Mouse (Mus musculus) gastrocnemius, adult 18-20 months (tissue): ENCODE data around the gene Ntng1. TPM values are rescaled to one million over a fixed set of nuclear protein-coding genes. Genes with fewer than 3 reads are reported as not detected.
A peak's percentile ranks its signal among the peaks of the same experiment; 100 is the strongest.

ENCODE experiments used
- DNase-seq: peaks from one replicate; pipeline ENCODE4 v3.0.0; 2021; ENCODE audit warnings: low spot score
- long read RNA-seq, 2 experiments: library from polyadenylated mRNA; stranded (forward); transcript quantifications; one replicate each; pipeline ENCODE4 v2.0.0; 2021
- total RNA-seq, 2 experiments: library from RNA; stranded (reverse); gene quantifications; 2 replicates each; pipeline ENCODE4 v1.2.3; 2021

The Ntng1 gene
- total RNA-seq, result 1 to 10 TPM in 1 of 2 experiments, under 1 TPM in 1; 0.41 to 2.0 TPM
- long read RNA-seq, experiment 1, partial matches to known transcripts, result 0 of 1 reads
- long read RNA-seq, experiment 1, other reads (novel, unspliced or antisense), result 1 of 1 reads
- long read RNA-seq, experiment 2, result 0 reads

DNA sequence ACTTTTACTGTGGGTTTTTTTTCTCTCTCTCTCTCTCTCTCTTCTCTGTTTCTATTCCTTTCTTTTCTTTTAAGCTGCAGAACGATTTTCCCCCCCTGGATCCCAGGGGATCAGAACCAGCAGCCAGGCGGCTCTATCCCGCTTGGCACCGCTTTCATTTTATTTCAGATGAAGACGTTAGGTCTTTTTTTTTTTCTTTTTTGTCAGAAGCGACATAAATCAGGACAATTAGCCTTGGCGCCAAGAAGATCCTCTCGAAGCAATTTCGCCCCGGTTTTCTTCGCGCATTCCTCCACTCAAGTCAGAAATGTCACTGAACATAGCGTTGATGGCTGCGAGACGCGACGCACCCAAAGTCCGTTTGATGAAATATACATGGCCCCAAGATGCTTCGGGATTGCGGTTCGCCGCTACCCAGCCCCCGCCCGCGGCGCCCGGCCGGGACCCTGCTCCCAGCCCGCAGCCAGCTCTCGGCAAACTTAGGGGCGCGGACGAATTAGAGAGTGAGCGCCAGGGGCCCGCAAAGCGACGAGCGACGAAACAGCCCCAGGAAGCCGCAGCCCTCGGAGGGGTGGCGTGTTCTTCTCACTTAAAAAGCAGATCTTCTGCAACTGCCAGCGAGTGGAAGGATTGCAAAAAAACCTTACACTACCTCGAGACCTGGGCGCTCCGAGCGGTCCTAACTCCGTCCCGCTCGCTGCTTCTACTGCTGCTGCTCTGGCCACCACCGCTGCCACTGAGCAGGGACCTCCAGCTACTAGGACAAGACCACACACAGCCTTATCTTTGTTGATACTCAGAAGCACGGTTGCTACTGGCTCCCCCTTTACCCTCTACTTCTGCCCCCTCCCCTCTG, at the start of gene Ntng1:
Gene Ntng1 (minus strand): TSS at position 806 of the 856 bp plus-strand sequence.
- DNase-seq, result peak; percentile 3

- DNase-seq, result no peak
Observed at GRCm38 (mm10) chr3:110187401-110187948, 43.7 kb upstream of the Ntng1 start.

DNA sequence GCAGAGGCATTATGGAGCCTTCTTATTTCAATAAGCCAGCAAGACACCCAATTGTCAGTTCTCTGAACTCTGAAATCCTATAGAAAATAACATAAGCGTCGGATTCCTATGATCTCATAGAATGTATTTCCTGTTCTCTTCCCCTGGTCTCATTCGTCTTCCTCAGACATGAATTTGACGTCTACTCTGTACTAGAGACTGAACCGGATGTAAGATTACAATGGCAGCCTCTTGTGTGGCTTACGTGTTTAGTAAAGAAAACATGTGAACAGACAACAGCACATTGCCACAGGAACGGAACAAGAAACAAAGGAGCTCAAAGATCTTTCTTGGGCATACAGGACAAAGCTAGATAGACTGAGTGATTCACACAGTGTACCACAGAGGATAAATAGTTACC, 5.3 kb upstream of the Ntng1 start:
- DNase-seq, result no peak

- DNase-seq, result no peak
Observed at GRCm38 (mm10) chr3:110144301-110145055, 667 bp upstream of the Ntng1 start.

DNA sequence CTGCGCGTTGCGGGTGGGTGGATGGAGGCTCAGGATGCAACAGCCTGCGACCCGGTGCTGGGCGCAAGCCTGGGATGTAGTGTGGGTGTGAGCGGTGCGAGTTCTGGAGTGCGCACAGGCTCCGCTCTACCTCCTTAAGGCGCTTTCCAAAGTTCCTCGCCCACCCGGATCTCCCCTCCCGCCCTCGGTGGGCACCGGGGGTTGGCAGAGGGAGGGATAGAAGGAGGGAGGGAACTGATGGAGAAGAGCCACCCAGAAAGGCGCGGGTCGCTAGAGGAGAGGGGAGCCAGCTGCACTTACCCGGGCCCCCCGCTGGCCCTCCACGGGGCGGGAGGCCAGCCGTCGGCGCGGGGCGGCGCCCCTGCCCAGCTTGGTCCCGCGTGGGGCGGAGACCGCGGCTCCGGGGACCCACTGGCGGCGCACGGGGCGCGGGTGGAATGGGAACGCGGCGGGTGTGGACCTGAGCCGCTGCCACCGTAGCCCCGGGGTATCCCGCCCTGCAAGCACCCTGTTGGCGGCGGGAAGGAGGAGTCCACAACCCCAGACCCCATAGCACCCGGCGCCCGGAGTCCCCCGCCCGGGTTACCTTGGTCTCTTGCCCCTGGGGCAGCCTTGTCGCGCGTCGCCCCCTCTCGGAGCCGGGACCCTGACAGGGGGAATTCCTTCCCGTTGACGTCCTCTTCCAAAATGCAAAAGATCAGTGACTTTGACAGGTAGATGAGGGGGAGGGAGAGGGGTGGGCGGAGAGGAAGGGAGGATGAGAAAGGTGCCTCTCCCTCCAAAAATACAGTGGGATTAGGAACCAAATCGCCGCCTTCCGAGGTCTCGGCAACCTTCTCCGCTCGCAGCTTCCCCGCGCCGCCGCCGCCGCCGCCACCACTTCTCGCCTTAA, 1.3 kb downstream of the Ntng1 start:
- no peak for DNase-seq

GRCm38 (mm10) chr3:110141351-110142302, 2.2 kb downstream of the Ntng1 start:
- peak; percentile 44 for DNase-seq

DNA sequence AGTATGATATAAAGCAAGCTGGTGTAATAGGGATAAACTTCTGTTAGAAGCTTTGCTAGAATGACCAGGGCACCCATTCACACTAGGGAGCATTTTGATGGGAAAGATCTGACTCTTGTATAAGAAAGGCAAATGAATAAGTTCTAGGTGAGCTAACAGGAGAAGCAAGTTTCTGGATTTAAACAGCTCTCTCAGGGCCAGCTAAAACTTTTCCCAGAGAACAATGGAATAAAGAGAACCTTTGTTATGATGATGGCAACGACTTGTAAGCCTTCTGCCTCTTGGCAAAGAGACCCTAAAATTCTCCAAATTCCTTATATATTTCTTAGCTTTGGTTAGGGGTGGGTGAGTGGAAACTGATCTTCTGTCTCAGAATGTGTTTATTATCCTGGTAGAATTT, 7.7 kb downstream of the Ntng1 start:
- DNase-seq, result no peak

- DNase-seq, result no peak
Observed at GRCm38 (mm10) chr3:110133150-110133549, 10.7 kb downstream of the Ntng1 start.

- DNase-seq, result no peak
Observed at GRCm38 (mm10) chr3:110132289-110132688, 11.5 kb downstream of the Ntng1 start.

DNA sequence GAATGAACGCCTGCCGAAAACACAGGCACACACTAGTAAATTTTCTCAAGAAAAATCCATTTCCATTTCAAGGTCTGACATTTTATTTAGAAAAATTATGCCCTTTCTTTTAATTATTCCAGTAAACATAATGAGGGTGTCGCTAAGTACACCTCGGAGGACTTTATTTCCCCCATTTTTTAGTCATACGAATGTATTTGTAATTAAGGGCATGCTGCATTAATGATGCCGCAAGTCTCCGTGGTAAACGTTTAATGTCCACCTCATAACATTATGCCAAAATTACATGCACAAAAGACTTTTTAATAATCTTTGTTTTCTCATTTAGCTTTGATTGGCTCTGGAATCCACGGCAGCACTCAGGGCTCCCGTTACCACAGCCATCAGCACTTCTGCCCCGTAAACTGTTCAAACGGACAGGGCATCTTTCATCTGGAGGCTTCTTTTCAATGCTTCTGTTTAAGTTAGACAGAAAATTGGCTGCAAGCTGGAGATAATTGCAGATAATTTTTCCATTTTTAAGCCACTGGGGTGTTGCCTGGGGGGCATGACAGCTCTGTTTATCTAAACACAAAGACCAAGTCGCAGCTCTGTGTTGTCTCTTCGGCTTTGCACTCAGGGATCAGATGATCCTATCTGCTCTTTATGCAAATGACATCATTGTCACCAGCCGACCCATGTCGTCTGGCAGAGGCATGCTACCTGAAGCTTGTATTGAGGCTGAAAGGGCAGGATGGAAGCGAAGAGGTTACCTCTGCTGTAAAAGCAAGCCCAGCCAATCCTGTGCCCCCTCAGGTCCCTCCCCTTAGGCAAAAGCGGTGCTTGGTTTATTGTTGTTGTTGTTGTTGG, 12.5 kb downstream of the Ntng1 start:
- DNase-seq, result no peak

DNA sequence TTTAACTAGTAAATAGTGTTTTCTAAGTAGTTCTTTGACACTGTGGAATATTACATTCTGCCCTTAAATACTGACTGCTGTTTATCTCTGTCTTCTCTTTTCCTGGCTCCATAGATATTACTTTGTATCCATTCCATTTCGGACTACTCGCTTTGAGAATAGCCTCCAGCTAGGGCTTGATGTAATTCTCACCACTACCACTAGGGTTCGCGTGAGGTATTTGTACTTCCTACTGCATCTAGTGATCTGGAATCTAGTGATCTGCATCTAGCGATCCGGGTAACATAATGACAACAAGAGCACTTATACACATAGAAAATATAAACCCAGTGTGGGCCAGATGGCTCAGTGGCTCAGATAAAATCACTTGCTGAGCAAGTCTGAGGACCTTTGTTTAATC, 14.2 kb downstream of the Ntng1 start:
- DNase-seq, result no peak

- DNase-seq, result no peak
Observed at GRCm38 (mm10) chr3:110105982-110106381, 37.8 kb downstream of the Ntng1 start.

GRCm38 (mm10) chr3:110094407-110094806, 49.4 kb downstream of the Ntng1 start:
- no peak for DNase-seq

- DNase-seq, result no peak
Observed at GRCm38 (mm10) chr3:110094003-110094402, 49.8 kb downstream of the Ntng1 start.

- DNase-seq, result no peak
Observed at GRCm38 (mm10) chr3:110092521-110092920, 51.3 kb downstream of the Ntng1 start.

DNA sequence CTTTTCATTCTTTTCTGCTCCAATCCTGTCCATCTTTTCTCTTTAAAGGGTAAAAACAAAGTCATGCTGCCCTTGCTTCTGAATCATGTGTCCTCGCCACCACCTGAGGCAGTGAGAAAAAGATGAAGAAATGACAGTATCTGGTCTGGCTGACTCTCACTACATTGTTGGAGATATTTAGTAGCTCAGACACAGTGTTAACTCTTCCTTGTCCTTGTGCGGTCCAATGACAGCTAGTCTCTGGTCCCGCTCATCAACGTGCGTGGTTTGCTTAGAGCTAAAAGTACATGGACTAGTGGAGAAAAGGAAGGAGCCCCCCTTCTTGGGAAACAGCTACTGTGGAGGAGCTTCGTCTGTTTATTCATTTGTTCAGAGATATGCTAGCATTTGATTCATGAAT, 56.6 kb downstream of the Ntng1 start:
- no peak for DNase-seq

DNA sequence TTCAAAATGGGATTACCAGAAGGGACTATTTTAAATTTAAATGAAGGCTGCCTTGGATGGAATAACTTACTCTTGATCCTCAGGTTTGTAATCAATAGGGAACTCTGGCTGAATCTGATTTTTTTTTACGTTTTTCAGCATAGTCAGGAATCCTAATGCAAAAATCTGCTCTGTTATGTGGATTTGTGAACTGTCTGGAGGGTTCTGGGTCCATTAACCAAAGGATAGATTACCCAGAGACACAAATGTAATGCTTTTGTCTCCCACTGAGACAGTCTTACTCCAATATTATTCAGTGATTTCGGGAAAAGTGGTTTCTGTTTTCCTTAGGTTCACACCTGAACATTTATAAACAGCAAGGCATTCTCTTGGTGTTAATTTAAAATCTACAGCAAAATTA, 58.5 kb downstream of the Ntng1 start:
- DNase-seq, result no peak

DNA sequence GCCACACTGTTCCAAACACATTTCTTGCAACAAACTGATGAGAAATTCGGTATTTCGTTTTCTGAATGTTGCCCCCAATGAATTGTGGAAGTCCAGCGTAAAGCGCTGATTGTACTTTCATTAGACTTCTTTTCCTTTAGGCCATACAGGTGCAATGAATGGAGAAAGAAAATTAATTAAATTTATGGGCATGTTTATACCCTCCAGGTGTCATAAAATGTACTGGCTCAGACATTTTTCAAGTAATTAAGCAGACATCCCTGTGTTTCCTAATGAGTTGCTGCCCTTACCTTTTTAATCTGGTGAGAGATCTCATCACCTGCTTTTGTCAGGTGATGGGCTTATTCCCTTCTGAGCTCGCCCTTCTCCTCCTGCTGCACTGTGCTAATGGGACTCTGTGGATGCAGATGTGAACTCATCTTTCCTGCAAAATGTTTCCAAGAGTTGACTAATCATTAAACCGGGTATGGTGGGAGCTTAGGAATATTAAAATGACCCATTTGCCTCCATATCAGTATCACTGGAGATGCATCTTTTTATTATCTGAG, 79.0 kb downstream of the Ntng1 start:
- DNase-seq, result no peak

DNA sequence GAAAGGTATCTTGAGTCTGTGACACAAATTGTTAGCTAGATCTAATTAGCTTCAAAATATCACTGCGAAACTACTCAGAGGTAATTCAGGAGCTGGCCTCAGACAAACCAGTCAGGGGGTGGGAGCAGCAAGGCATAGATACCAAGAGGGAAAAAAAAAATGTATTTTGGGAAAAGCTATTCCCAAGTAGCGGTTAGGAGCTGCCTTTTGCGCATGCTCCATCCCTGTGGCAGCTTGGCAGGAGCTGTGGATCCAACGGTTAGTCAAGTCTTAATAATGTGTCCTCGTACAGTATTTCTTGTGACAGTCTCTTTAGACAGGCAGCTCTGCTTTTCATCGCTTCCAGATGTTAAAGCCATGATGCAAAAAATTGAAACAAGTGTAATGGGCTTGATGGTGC, 87.9 kb downstream of the Ntng1 start:
- DNase-seq, result no peak
